Mouse (Mus musculus) hindbrain, embryonic 11.5 days (tissue): ENCODE measurements around the gene Acss2. TPM values are rescaled to one million over a fixed set of nuclear protein-coding genes. Genes with fewer than 3 reads are reported as not detected.

ENCODE experiments used
- ATAC-seq: fragments of 200-750 bp; cut with Nextera tagmentation; 2 replicates; pipeline ENCODE4 v1.8.0; 2017; ENCODE audit warnings: mild to moderate bottlenecking, moderate TSS enrichment, moderate library complexity; ENCODE audit not compliant: low FRiP score
- DNase-seq: peaks from one replicate; pipeline ENCODE4 v3.0.0-alpha.2; 2015; ENCODE audit warnings: low spot score
- H3K27ac ChIP-seq: fragments of 300-500 bp; sonication (generic); 2 replicates; pipeline ENCODE4 v1.5.1; 2014; ENCODE audit warnings: mild to moderate bottlenecking, low read depth, low read length
- H3K27me3 ChIP-seq: fragments of 300-500 bp; sonication (generic); 2 replicates; pipeline ENCODE4 v1.6.1; 2014; ENCODE audit warnings: mild to moderate bottlenecking, low read length, moderate library complexity, mixed read lengths; ENCODE audit not compliant: control insufficient read depth, insufficient read depth
- H3K36me3 ChIP-seq: fragments of 300-500 bp; sonication (generic); 2 replicates; pipeline ENCODE4 v1.6.1; 2014; ENCODE audit warnings: mild to moderate bottlenecking, low read length, moderate library complexity, mixed read lengths; ENCODE audit not compliant: control insufficient read depth, insufficient read depth
- H3K4me1 ChIP-seq: fragments of 300-500 bp; sonication (generic); replicated peaks from 2 replicates; pipeline ENCODE4 v1.6.1; 2014; ENCODE audit warnings: low read length, mixed read lengths; ENCODE audit not compliant: control insufficient read depth, insufficient read depth
- H3K4me2 ChIP-seq: fragments of 300-500 bp; sonication (generic); replicated peaks from 2 replicates; pipeline ENCODE4 v1.6.1; 2014; ENCODE audit warnings: mild to moderate bottlenecking, low read depth, low read length
- H3K4me3 ChIP-seq: fragments of 300-500 bp; sonication (generic); 2 replicates; pipeline ENCODE4 v1.5.1; 2014; ENCODE audit warnings: low read depth, low read length
- H3K9ac ChIP-seq: fragments of 300-500 bp; sonication (generic); 2 replicates; pipeline ENCODE4 v1.6.1; 2014; ENCODE audit warnings: low read depth, low read length
- H3K9me3 ChIP-seq: fragments of 300-500 bp; sonication (generic); 2 replicates; pipeline ENCODE4 v1.6.1; 2016; ENCODE audit warnings: low read length; ENCODE audit not compliant: control insufficient read depth
- WGBS: fragments of 180-500 bp; shearing (Covaris S2); extraction: QIAGEN DNeasy Blood & Tissue Kit; methylation state at CpG from one replicate; pipeline ENCODE4 v1.1.7; 2014; 5-methylcytosine and 5-hydroxymethylcytosine counted together
- polyA plus RNA-seq: library from polyadenylated mRNA; unstranded; fragments of >200 nt; fragmentation: Nextera tagmentation; extraction: Ambion mirVana; gene quantifications from 2 replicates; pipeline ENCODE4 v1.2.1, GENCODE M21; 2014

Acss2 gene
- polyA plus RNA-seq, 1 experiment from 2014 or later, result 24.1 TPM

GRCm38 (mm10) chr2:155611834-155612550 is 94.2 kb downstream of the Acss2 start:
- H3K9ac ChIP-seq, result no peak overlapping the region
- no peaks in the 10 kb centered on the region for H3K4me1 ChIP-seq
- no peaks in the 10 kb centered on the region for H3K27me3 ChIP-seq
- no peaks in the 10 kb centered on the region for H3K36me3 ChIP-seq
- ATAC-seq, result no peak
- no peak overlapping the region for H3K4me3 ChIP-seq
- no peak overlapping the region for H3K27ac ChIP-seq
- H3K4me2 ChIP-seq, result no peak overlapping the region
- 89% methylated on average over 9 of the region's 9 CpGs for WGBS
- DNase-seq, result no peak
- no peaks in the 10 kb centered on the region for H3K9me3 ChIP-seq

- no peaks in the 10 kb centered on the region for H3K27me3 ChIP-seq
- H3K9ac ChIP-seq, result no peak overlapping the region
- DNase-seq (peak; percentile 70), ATAC-seq (peak; percentile 66; the same call in 1 of the 2 replicates)
- H3K4me2 ChIP-seq, result peak overlapping the region; percentile 28
- H3K4me1 ChIP-seq, result no peaks in the 10 kb centered on the region
- H3K4me3 ChIP-seq, result peak overlapping the region; percentile 12; the same call in 1 of the 2 replicates
- 5% methylated on average over 20 of the region's 20 CpGs for WGBS
- no peaks in the 10 kb centered on the region for H3K9me3 ChIP-seq
- H3K36me3 ChIP-seq, result no peaks in the 10 kb centered on the region
- no peak overlapping the region for H3K27ac ChIP-seq
Measured at GRCm38 (mm10) chr2:155613326-155613755, 95.6 kb downstream of the Acss2 start.

GRCm38 (mm10) chr2:155613953-155614352 is 96.2 kb downstream of the Acss2 start:
- 0 out of 2 replicates have a peak overlapping the region, but pooled peaks have one; percentile 28 for H3K4me2 ChIP-seq
- H3K4me1 ChIP-seq, result no peaks in the 10 kb centered on the region
- no peaks in the 10 kb centered on the region for H3K9me3 ChIP-seq
- WGBS, result 63% methylated on average over 8 of the region's 8 CpGs
- no peaks in the 10 kb centered on the region for H3K36me3 ChIP-seq
- DNase-seq (no peak), ATAC-seq (no peak)
- H3K27me3 ChIP-seq, result no peaks in the 10 kb centered on the region
- H3K4me3 ChIP-seq, result 0 out of 2 replicates have a peak overlapping the region, but pooled peaks have one; percentile 8
- H3K27ac ChIP-seq, result no peak overlapping the region
- H3K9ac ChIP-seq, result no peak overlapping the region

GRCm38 (mm10) chr2:155616971-155617370 is 99.2 kb downstream of the Acss2 start:
- 55% methylated on average over 6 of the region's 6 CpGs for WGBS
- no peaks in the 10 kb centered on the region for H3K4me1 ChIP-seq
- H3K27ac ChIP-seq, result no peak overlapping the region
- DNase-seq (no peak), ATAC-seq (no peak)
- no peaks in the 10 kb centered on the region; the same call in 1 of the 2 replicates for H3K27me3 ChIP-seq
- H3K4me3 ChIP-seq, result no peak overlapping the region
- H3K9ac ChIP-seq, result no peak overlapping the region
- no peaks in the 10 kb centered on the region for H3K9me3 ChIP-seq
- H3K36me3 ChIP-seq, result no peaks in the 10 kb centered on the region
- no peak overlapping the region for H3K4me2 ChIP-seq

- ATAC-seq (peak; percentile 66; the same call in 1 of the 2 replicates), DNase-seq (peak; percentile 91)
- H3K27me3 ChIP-seq, result no peaks in the 10 kb centered on the region; the same call in 1 of the 2 replicates
- WGBS, result 25% methylated on average over 8 of the region's 8 CpGs
- H3K4me2 ChIP-seq, result no peak overlapping the region
- H3K4me1 ChIP-seq, result no peaks in the 10 kb centered on the region
- no peak overlapping the region for H3K4me3 ChIP-seq
- no peak overlapping the region for H3K27ac ChIP-seq
- H3K36me3 ChIP-seq, result no peaks in the 10 kb centered on the region
- no peaks in the 10 kb centered on the region for H3K9me3 ChIP-seq
- H3K9ac ChIP-seq, result no peak overlapping the region
Measured at GRCm38 (mm10) chr2:155619817-155620216, 102.1 kb downstream of the Acss2 start.

- peaks cover 6% of the 10 kb centered on the region for H3K27me3 ChIP-seq
- H3K4me1 ChIP-seq, result peaks cover 6% of the 10 kb centered on the region
- no peak overlapping the region for H3K9ac ChIP-seq
- H3K4me3 ChIP-seq, result no peak overlapping the region
- ATAC-seq (no peak), DNase-seq (no peak)
- H3K36me3 ChIP-seq, result no peaks in the 10 kb centered on the region
- H3K9me3 ChIP-seq, result no peaks in the 10 kb centered on the region
- H3K27ac ChIP-seq, result no peak overlapping the region
- WGBS, result 28% methylated on average over 10 of the region's 11 CpGs
- H3K4me2 ChIP-seq, result no peak overlapping the region
Measured at GRCm38 (mm10) chr2:155622606-155623005, 104.9 kb downstream of the Acss2 start.

- H3K9me3 ChIP-seq, result no peaks in the 10 kb centered on the region
- no peak overlapping the region for H3K4me2 ChIP-seq
- 90% methylated on average over 6 of the region's 6 CpGs for WGBS
- peaks cover 7% of the 10 kb centered on the region for H3K4me1 ChIP-seq
- H3K36me3 ChIP-seq, result no peaks in the 10 kb centered on the region
- no peak overlapping the region for H3K27ac ChIP-seq
- no peak overlapping the region for H3K4me3 ChIP-seq
- ATAC-seq, result no peak
- H3K27me3 ChIP-seq, result peaks cover 18% of the 10 kb centered on the region
- no peak overlapping the region for H3K9ac ChIP-seq
- no peak for DNase-seq
Measured at GRCm38 (mm10) chr2:155623996-155624395, 106.2 kb downstream of the Acss2 start.

GRCm38 (mm10) chr2:155624730-155625129 is 107.0 kb downstream of the Acss2 start:
- no peak overlapping the region for H3K27ac ChIP-seq
- no peak overlapping the region for H3K4me3 ChIP-seq
- H3K4me1 ChIP-seq, result peaks cover 9% of the 10 kb centered on the region
- WGBS, result 35% methylated on average over 10 of the region's 10 CpGs
- H3K9ac ChIP-seq, result no peak overlapping the region
- H3K9me3 ChIP-seq, result no peaks in the 10 kb centered on the region
- no peak overlapping the region for H3K4me2 ChIP-seq
- DNase-seq (peak; percentile 72), ATAC-seq (no peak)
- H3K36me3 ChIP-seq, result no peaks in the 10 kb centered on the region
- H3K27me3 ChIP-seq, result peaks cover 24% of the 10 kb centered on the region

- ATAC-seq, result no peak
- 46% methylated on average over 15 of the region's 15 CpGs for WGBS
- no peaks in the 10 kb centered on the region for H3K36me3 ChIP-seq
- peaks cover 40% of the 10 kb centered on the region for H3K27me3 ChIP-seq
- no peak overlapping the region for H3K9ac ChIP-seq
- H3K4me2 ChIP-seq, result 0 out of 2 replicates have a peak overlapping the region, but pooled peaks have one; percentile 3
- H3K4me1 ChIP-seq, result peaks cover 11% of the 10 kb centered on the region
- H3K27ac ChIP-seq, result no peak overlapping the region
- H3K9me3 ChIP-seq, result no peaks in the 10 kb centered on the region
- no peak overlapping the region for H3K4me3 ChIP-seq
- DNase-seq, result peak; percentile 13
Measured at GRCm38 (mm10) chr2:155626277-155626676, 108.5 kb downstream of the Acss2 start.
